Mouse (Mus musculus): ENCODE results near the gene Arfip2. TPM values are rescaled to one million over a fixed set of nuclear protein-coding genes. Genes with fewer than 3 reads are reported as not detected.

Gene Arfip2
- polyA plus RNA-seq, 1 experiment from 2014 or later = 78.4 TPM

- 67% methylated on average over 4 of the region's 4 CpGs for WGBS
- Histone ChIP-seq H3K27me3 (ENCODE audit: control insufficient read depth, insufficient read depth, low read length) (no peaks in the 10 kb centered on the region), H3K9me3 (replicated peaks; ENCODE audit: control insufficient read depth, low read length) (no peaks in the 10 kb centered on the region), H3K4me2 (ENCODE audit: low read depth, low read length) (no peak overlapping the region), H3K9ac (ENCODE audit: low read length) (no peak overlapping the region), H3K4me1 (ENCODE audit: control insufficient read depth, insufficient read depth, low read length) (no peaks in the 10 kb centered on the region), H3K36me3 (ENCODE audit: control insufficient read depth, insufficient read depth, low read length) (peaks cover 9% of the 10 kb centered on the region), H3K4me3 (replicated peaks; ENCODE audit: low read length) (no peak overlapping the region), H3K27ac (ENCODE audit: low read length) (no peak overlapping the region)
- no peak for ATAC-seq (ENCODE audit: insufficient read depth, low FRiP score)
These were observed 19.2 kb downstream of the Arfip2 start for GRCm38 (mm10) chr7:105621053-105621452.

- H3K36me3 ChIP-seq (ENCODE audit: control insufficient read depth, insufficient read depth, low read length) = peaks cover 9% of the 10 kb centered on the region
- H3K27ac ChIP-seq (ENCODE audit: low read length) = no peak overlapping the region
- H3K4me1 ChIP-seq (ENCODE audit: control insufficient read depth, insufficient read depth, low read length) = no peaks in the 10 kb centered on the region
- ATAC-seq (ENCODE audit: insufficient read depth, low FRiP score) = no peak
- 33% methylated on average over 3 of the region's 3 CpGs for WGBS
- no peaks in the 10 kb centered on the region for H3K9me3 ChIP-seq (replicated peaks; ENCODE audit: control insufficient read depth, low read length)
- no peak overlapping the region for H3K4me2 ChIP-seq (ENCODE audit: low read depth, low read length)
- H3K27me3 ChIP-seq (ENCODE audit: control insufficient read depth, insufficient read depth, low read length) = no peaks in the 10 kb centered on the region
- no peak overlapping the region for H3K9ac ChIP-seq (ENCODE audit: low read length)
- H3K4me3 ChIP-seq (replicated peaks; ENCODE audit: low read length) = no peak overlapping the region
These were observed 20.5 kb downstream of the Arfip2 start for GRCm38 (mm10) chr7:105619701-105620100.

- Histone ChIP-seq H3K27me3 (ENCODE audit: control insufficient read depth, insufficient read depth, low read length) (no peaks in the 10 kb centered on the region), H3K9ac (ENCODE audit: low read length) (no peak overlapping the region), H3K36me3 (ENCODE audit: control insufficient read depth, insufficient read depth, low read length) (peaks cover 9% of the 10 kb centered on the region), H3K9me3 (replicated peaks; ENCODE audit: control insufficient read depth, low read length) (no peaks in the 10 kb centered on the region), H3K4me1 (ENCODE audit: control insufficient read depth, insufficient read depth, low read length) (no peaks in the 10 kb centered on the region), H3K4me3 (replicated peaks; ENCODE audit: low read length) (no peak overlapping the region), H3K27ac (ENCODE audit: low read length) (no peak overlapping the region), H3K4me2 (ENCODE audit: low read depth, low read length) (no peak overlapping the region)
- WGBS = 95% methylated on average over 22 of the region's 22 CpGs
- ATAC-seq (ENCODE audit: insufficient read depth, low FRiP score) = no peak
These were observed 22.4 kb downstream of the Arfip2 start for GRCm38 (mm10) chr7:105617810-105618209.

- 74% methylated on average over 6 of the region's 6 CpGs for WGBS
- H3K4me3 ChIP-seq (replicated peaks; ENCODE audit: low read length) = no peak overlapping the region
- no peak overlapping the region for H3K9ac ChIP-seq (ENCODE audit: low read length)
- H3K27me3 ChIP-seq (ENCODE audit: control insufficient read depth, insufficient read depth, low read length) = no peaks in the 10 kb centered on the region
- no peak overlapping the region for H3K27ac ChIP-seq (ENCODE audit: low read length)
- no peak overlapping the region for H3K4me2 ChIP-seq (ENCODE audit: low read depth, low read length)
- no peaks in the 10 kb centered on the region for H3K9me3 ChIP-seq (replicated peaks; ENCODE audit: control insufficient read depth, low read length)
- peaks cover 17% of the 10 kb centered on the region for H3K36me3 ChIP-seq (ENCODE audit: control insufficient read depth, insufficient read depth, low read length)
- ATAC-seq (ENCODE audit: insufficient read depth, low FRiP score) = no peak
- no peaks in the 10 kb centered on the region for H3K4me1 ChIP-seq (ENCODE audit: control insufficient read depth, insufficient read depth, low read length)
These were observed 23.7 kb downstream of the Arfip2 start for GRCm38 (mm10) chr7:105616561-105616960.

GRCm38 (mm10) chr7:105615720-105616119, 24.5 kb downstream of the Arfip2 start:
- H3K4me2 ChIP-seq (ENCODE audit: low read depth, low read length) = no peak overlapping the region
- H3K36me3 ChIP-seq (ENCODE audit: control insufficient read depth, insufficient read depth, low read length) = peaks cover 23% of the 10 kb centered on the region
- no peaks in the 10 kb centered on the region for H3K27me3 ChIP-seq (ENCODE audit: control insufficient read depth, insufficient read depth, low read length)
- no peaks in the 10 kb centered on the region for H3K4me1 ChIP-seq (ENCODE audit: control insufficient read depth, insufficient read depth, low read length)
- 57% methylated on average over 1 of the region's 1 CpGs for WGBS
- H3K4me3 ChIP-seq (replicated peaks; ENCODE audit: low read length) = no peak overlapping the region
- no peak overlapping the region for H3K9ac ChIP-seq (ENCODE audit: low read length)
- no peak for ATAC-seq (ENCODE audit: insufficient read depth, low FRiP score)
- no peaks in the 10 kb centered on the region for H3K9me3 ChIP-seq (replicated peaks; ENCODE audit: control insufficient read depth, low read length)
- no peak overlapping the region for H3K27ac ChIP-seq (ENCODE audit: low read length)

- Histone ChIP-seq H3K9ac (ENCODE audit: low read length) (no peak overlapping the region), H3K27ac (ENCODE audit: low read length) (no peak overlapping the region), H3K27me3 (ENCODE audit: control insufficient read depth, insufficient read depth, low read length) (no peaks in the 10 kb centered on the region), H3K9me3 (replicated peaks; ENCODE audit: control insufficient read depth, low read length) (no peaks in the 10 kb centered on the region), H3K4me2 (ENCODE audit: low read depth, low read length) (no peak overlapping the region), H3K4me3 (replicated peaks; ENCODE audit: low read length) (no peak overlapping the region), H3K4me1 (ENCODE audit: control insufficient read depth, insufficient read depth, low read length) (no peaks in the 10 kb centered on the region), H3K36me3 (ENCODE audit: control insufficient read depth, insufficient read depth, low read length) (peaks cover 23% of the 10 kb centered on the region)
- WGBS = 100% methylated on average over 1 of the region's 1 CpGs
- ATAC-seq (ENCODE audit: insufficient read depth, low FRiP score) = no peak
These were observed 25.8 kb downstream of the Arfip2 start for GRCm38 (mm10) chr7:105614400-105614799.

GRCm38 (mm10) chr7:105611767-105612166, 28.4 kb downstream of the Arfip2 start:
- WGBS = 91% methylated on average over 1 of the region's 1 CpGs
- Histone ChIP-seq H3K27me3 (ENCODE audit: control insufficient read depth, insufficient read depth, low read length) (no peaks in the 10 kb centered on the region), H3K4me3 (replicated peaks; ENCODE audit: low read length) (no peak overlapping the region), H3K4me2 (ENCODE audit: low read depth, low read length) (no peak overlapping the region), H3K27ac (ENCODE audit: low read length) (no peak overlapping the region), H3K4me1 (ENCODE audit: control insufficient read depth, insufficient read depth, low read length) (no peaks in the 10 kb centered on the region), H3K9me3 (replicated peaks; ENCODE audit: control insufficient read depth, low read length) (no peaks in the 10 kb centered on the region), H3K9ac (ENCODE audit: low read length) (no peak overlapping the region), H3K36me3 (ENCODE audit: control insufficient read depth, insufficient read depth, low read length) (peaks cover 17% of the 10 kb centered on the region; the same call in 1 of the 2 replicates)
- ATAC-seq (ENCODE audit: insufficient read depth, low FRiP score) = no peak

- H3K4me1 ChIP-seq (ENCODE audit: control insufficient read depth, insufficient read depth, low read length) = no peaks in the 10 kb centered on the region
- WGBS = 79% methylated on average over 3 of the region's 3 CpGs
These were observed 31.7 kb downstream of the Arfip2 start for GRCm38 (mm10) chr7:105608467-105608866.

GRCm38 (mm10) chr7:105602860-105603623, 37.2 kb downstream of the Arfip2 start:
- 33% methylated on average over 9 of the region's 9 CpGs for WGBS
- Histone ChIP-seq H3K36me3 (ENCODE audit: control insufficient read depth, insufficient read depth, low read length) (no peaks in the 10 kb centered on the region), H3K27me3 (ENCODE audit: control insufficient read depth, insufficient read depth, low read length) (no peaks in the 10 kb centered on the region), H3K9ac (ENCODE audit: low read length) (no peak overlapping the region), H3K27ac (ENCODE audit: low read length) (no peak overlapping the region), H3K4me3 (replicated peaks; ENCODE audit: low read length) (no peak overlapping the region), H3K9me3 (replicated peaks; ENCODE audit: control insufficient read depth, low read length) (peaks cover 5% of the 10 kb centered on the region), H3K4me1 (ENCODE audit: control insufficient read depth, insufficient read depth, low read length) (no peaks in the 10 kb centered on the region), H3K4me2 (ENCODE audit: low read depth, low read length) (no peak overlapping the region)
- ATAC-seq (ENCODE audit: insufficient read depth, low FRiP score) = peak; percentile 68

More at GRCm38 (mm10) chr7:105608467-105608866, 31.7 kb downstream of the Arfip2 start:
- Histone ChIP-seq H3K36me3 (ENCODE audit: control insufficient read depth, insufficient read depth, low read length) (peaks cover 13% of the 10 kb centered on the region; the same call in 1 of the 2 replicates), H3K9me3 (replicated peaks; ENCODE audit: control insufficient read depth, low read length) (peaks cover 5% of the 10 kb centered on the region), H3K9ac (ENCODE audit: low read length) (no peak overlapping the region), H3K27ac (ENCODE audit: low read length) (no peak overlapping the region), H3K4me2 (ENCODE audit: low read depth, low read length) (no peak overlapping the region), H3K27me3 (ENCODE audit: control insufficient read depth, insufficient read depth, low read length) (no peaks in the 10 kb centered on the region), H3K4me3 (replicated peaks; ENCODE audit: low read length) (no peak overlapping the region)
- ATAC-seq (ENCODE audit: insufficient read depth, low FRiP score) = no peak
